Mouse (Mus musculus): ENCODE measurements around the gene Acyp2. TPM values are rescaled to one million over a fixed set of nuclear protein-coding genes. Genes with fewer than 3 reads are reported as not detected.
"Not testable (repeated sequence)": the region's sequence is repeated elsewhere in the genome, so short reads cannot be mapped to it uniquely, and the experiment has no call there.

The Acyp2 gene
- polyA plus RNA-seq, 1 experiment = 7.5 TPM

- H3ac ChIP-seq (ENCODE audit: control insufficient read depth, insufficient read length) = no peak overlapping the region
- no peak overlapping the region for H3K4me3 ChIP-seq
- no peaks in the 10 kb centered on the region for H3K79me2 ChIP-seq (ENCODE audit: control insufficient read depth, insufficient read depth)
- H3K36me3 ChIP-seq (ENCODE audit: control insufficient read depth, insufficient read depth) = no peaks in the 10 kb centered on the region
- no peaks in the 10 kb centered on the region for H3K27me3 ChIP-seq (ENCODE audit: control insufficient read depth, insufficient read depth, insufficient read length)
- TF ChIP-seq USF1 (IDR thresholded peaks at IDR 0.05; ENCODE audit: low read depth) (no peak), MYOD1 (IDR thresholded peaks at IDR 0.05; ENCODE audit: control insufficient read depth in 1 of 3, insufficient read length in 2 of 3, low read depth in 2 of 3) (no peak), SRF (IDR thresholded peaks at IDR 0.05; ENCODE audit: control insufficient read depth, insufficient read length, low read depth) (no peak), E2F4 (IDR thresholded peaks at IDR 0.05; ENCODE audit: insufficient read depth) (no peak), REST (IDR thresholded peaks at IDR 0.05; ENCODE audit: insufficient read depth, insufficient read length) (no peak), MAX (IDR thresholded peaks at IDR 0.05; ENCODE audit: low read depth) (no peak), CEBPB (IDR thresholded peaks at IDR 0.05; ENCODE audit: insufficient read depth, poor library complexity, severe bottlenecking) (no peak), MYOG (IDR thresholded peaks at IDR 0.05; ENCODE audit: control insufficient read depth in 1 of 3, insufficient read depth in 1 of 3, insufficient read length in 2 of 3, low read depth in 2 of 3) (no peak), POLR2AphosphoS2 (IDR thresholded peaks at IDR 0.05; ENCODE audit: insufficient read length, low read depth) (no peak), TCF12 (IDR thresholded peaks at IDR 0.05; ENCODE audit: insufficient read depth, poor library complexity, severe bottlenecking) (no peak), POLR2A (IDR thresholded peaks at IDR 0.05; ENCODE audit: insufficient read length, low read depth) (no peak), TCF3 (IDR thresholded peaks at IDR 0.05; ENCODE audit: insufficient read length, low read depth) (no peak)
- H3K4me2 ChIP-seq (ENCODE audit: low read depth) = no peak overlapping the region
Measured at GRCm38 (mm10) chr11:30630514-30630913, 18.9 kb downstream of the Acyp2 start.

GRCm38 (mm10) chr11:30623218-30623617 is 26.2 kb downstream of the Acyp2 start:
- no peak overlapping the region for H3K4me3 ChIP-seq
- H3K4me2 ChIP-seq (ENCODE audit: low read depth) = no peak overlapping the region
- no peaks in the 10 kb centered on the region for H3K79me2 ChIP-seq (ENCODE audit: control insufficient read depth, insufficient read depth)
- TF ChIP-seq TCF3 (IDR thresholded peaks at IDR 0.05; ENCODE audit: insufficient read length, low read depth) = no peak
- TF ChIP-seq MYOD1 (IDR thresholded peaks at IDR 0.05; ENCODE audit: control insufficient read depth in 1 of 3, insufficient read length in 2 of 3, low read depth in 2 of 3) = no peak
- TF ChIP-seq USF1 (IDR thresholded peaks at IDR 0.05; ENCODE audit: low read depth) = no peak
- TF ChIP-seq CEBPB (IDR thresholded peaks at IDR 0.05; ENCODE audit: insufficient read depth, poor library complexity, severe bottlenecking) = no peak
- TF ChIP-seq POLR2A (IDR thresholded peaks at IDR 0.05; ENCODE audit: insufficient read length, low read depth) = no peak
- TF ChIP-seq REST (IDR thresholded peaks at IDR 0.05; ENCODE audit: insufficient read depth, insufficient read length) = no peak
- no peak for TF ChIP-seq TCF12 (IDR thresholded peaks at IDR 0.05; ENCODE audit: insufficient read depth, poor library complexity, severe bottlenecking)
- no peak for TF ChIP-seq E2F4 (IDR thresholded peaks at IDR 0.05; ENCODE audit: insufficient read depth)
- no peak for TF ChIP-seq SRF (IDR thresholded peaks at IDR 0.05; ENCODE audit: control insufficient read depth, insufficient read length, low read depth)
- TF ChIP-seq MAX (IDR thresholded peaks at IDR 0.05; ENCODE audit: low read depth) = no peak
- TF ChIP-seq MYOG (IDR thresholded peaks at IDR 0.05; ENCODE audit: control insufficient read depth in 1 of 3, insufficient read depth in 1 of 3, insufficient read length in 2 of 3, low read depth in 2 of 3) = no peak
- TF ChIP-seq POLR2AphosphoS2 (IDR thresholded peaks at IDR 0.05; ENCODE audit: insufficient read length, low read depth) = no peak
- no peaks in the 10 kb centered on the region for H3K27me3 ChIP-seq (ENCODE audit: control insufficient read depth, insufficient read depth, insufficient read length)
- no peaks in the 10 kb centered on the region for H3K36me3 ChIP-seq (ENCODE audit: control insufficient read depth, insufficient read depth)
- H3ac ChIP-seq (ENCODE audit: control insufficient read depth, insufficient read length) = no peak overlapping the region

GRCm38 (mm10) chr11:30621386-30622363 is 27.7 kb downstream of the Acyp2 start:
- H3K27me3 ChIP-seq (ENCODE audit: control insufficient read depth, insufficient read depth, insufficient read length); H3K36me3 ChIP-seq (ENCODE audit: control insufficient read depth, insufficient read depth); H3K79me2 ChIP-seq (ENCODE audit: control insufficient read depth, insufficient read depth); H3K4me3 ChIP-seq; H3ac ChIP-seq (ENCODE audit: control insufficient read depth, insufficient read length); H3K4me2 ChIP-seq (ENCODE audit: low read depth): not testable (repeated sequence)

- Histone ChIP-seq H3ac (ENCODE audit: control insufficient read depth, insufficient read length) (no peak overlapping the region), H3K79me2 (ENCODE audit: control insufficient read depth, insufficient read depth) (no peaks in the 10 kb centered on the region), H3K4me2 (ENCODE audit: low read depth) (no peak overlapping the region), H3K4me3 (no peak overlapping the region), H3K36me3 (ENCODE audit: control insufficient read depth, insufficient read depth) (no peaks in the 10 kb centered on the region), H3K27me3 (ENCODE audit: control insufficient read depth, insufficient read depth, insufficient read length) (no peaks in the 10 kb centered on the region)
- TF ChIP-seq POLR2AphosphoS2 (IDR thresholded peaks at IDR 0.05; ENCODE audit: insufficient read length, low read depth) = no peak
- no peak for TF ChIP-seq MAX (IDR thresholded peaks at IDR 0.05; ENCODE audit: low read depth)
- TF ChIP-seq MYOG (IDR thresholded peaks at IDR 0.05; ENCODE audit: control insufficient read depth in 1 of 3, insufficient read depth in 1 of 3, insufficient read length in 2 of 3, low read depth in 2 of 3) = no peak
- TF ChIP-seq USF1 (IDR thresholded peaks at IDR 0.05; ENCODE audit: low read depth) = no peak
- TF ChIP-seq POLR2A (IDR thresholded peaks at IDR 0.05; ENCODE audit: insufficient read length, low read depth) = no peak
- TF ChIP-seq E2F4 (IDR thresholded peaks at IDR 0.05; ENCODE audit: insufficient read depth) = no peak
- no peak for TF ChIP-seq SRF (IDR thresholded peaks at IDR 0.05; ENCODE audit: control insufficient read depth, insufficient read length, low read depth)
- no peak for TF ChIP-seq MYOD1 (IDR thresholded peaks at IDR 0.05; ENCODE audit: control insufficient read depth in 1 of 3, insufficient read length in 2 of 3, low read depth in 2 of 3)
- no peak for TF ChIP-seq REST (IDR thresholded peaks at IDR 0.05; ENCODE audit: insufficient read depth, insufficient read length)
- TF ChIP-seq TCF3 (IDR thresholded peaks at IDR 0.05; ENCODE audit: insufficient read length, low read depth) = no peak
- no peak for TF ChIP-seq TCF12 (IDR thresholded peaks at IDR 0.05; ENCODE audit: insufficient read depth, poor library complexity, severe bottlenecking)
- TF ChIP-seq CEBPB (IDR thresholded peaks at IDR 0.05; ENCODE audit: insufficient read depth, poor library complexity, severe bottlenecking) = no peak
Measured at GRCm38 (mm10) chr11:30618235-30618634, 31.2 kb downstream of the Acyp2 start.

All from myocyte (in vitro differentiated cells).